Mouse (Mus musculus): ENCODE results near the gene Hps6. TPM values are rescaled to one million over a fixed set of nuclear protein-coding genes. Genes with fewer than 3 reads are reported as not detected.
"Not testable (repeated sequence)": the region's sequence is repeated elsewhere in the genome, so short reads cannot be mapped to it uniquely, and the experiment has no call there.

Gene Hps6
- 10.2 and 11.1 TPM in 2 replicates for polyA plus RNA-seq (2015; fragmentation: Nextera tagmentation; extraction: Ambion mirVana)

DNA sequence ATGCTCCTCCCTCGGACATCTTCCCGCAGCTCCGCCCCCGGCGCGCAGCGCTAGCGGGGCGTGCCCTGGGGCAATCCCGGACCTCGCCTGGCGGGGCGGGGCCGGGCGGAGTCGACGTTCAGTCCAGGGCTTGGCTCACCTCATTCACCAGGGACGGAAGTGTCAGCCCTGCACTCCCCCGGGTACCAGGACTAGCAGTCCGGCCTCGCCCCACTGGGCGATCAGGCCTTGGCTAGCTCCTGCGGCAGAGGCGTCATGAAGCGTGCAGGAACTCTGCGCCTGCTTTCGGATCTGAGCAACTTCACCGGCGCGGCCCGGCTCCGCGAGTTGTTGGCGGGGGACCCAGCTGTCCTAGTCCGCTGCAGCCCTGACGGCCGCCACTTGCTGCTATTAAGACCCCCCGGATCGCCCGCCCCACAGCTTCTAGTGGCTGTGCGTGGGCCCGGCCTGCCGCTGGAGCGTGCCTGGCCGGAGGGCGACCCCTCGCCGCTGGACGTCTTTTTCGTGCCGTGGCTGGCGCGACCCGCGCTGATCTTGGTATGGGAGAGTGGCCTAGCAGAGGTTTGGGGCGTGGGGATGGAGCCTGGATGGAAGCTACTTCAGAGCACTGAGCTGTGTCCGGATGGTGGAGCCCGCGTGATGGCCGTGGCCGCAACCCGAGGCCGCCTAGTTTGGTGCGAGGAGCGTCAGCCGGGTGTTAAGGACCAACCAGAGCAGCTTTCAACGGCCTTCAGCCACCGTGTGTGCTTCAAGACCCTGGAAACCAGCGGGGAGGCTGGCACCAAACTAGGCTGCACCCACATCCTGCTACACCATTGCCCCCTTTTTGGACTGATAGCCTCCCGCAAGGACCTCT lies at the start of gene Hps6:
Gene Hps6 (plus strand): TSS at position 138 of the 856 bp plus-strand sequence.
- Histone ChIP-seq H3K27ac (ENCODE audit: low read length) (peak within 1 kb of the TSS; percentile 70), H3K36me3 (ENCODE audit: control insufficient read depth, insufficient read depth, low read length) (peaks cover 3% of the 10 kb centered on the region; the same call in 1 of the 2 replicates), H3K4me1 (replicated peaks; ENCODE audit: control insufficient read depth, insufficient read depth, low read length) (peaks cover 10% of the 10 kb centered on the region), H3K9me3 (ENCODE audit: control insufficient read depth, low read length) (no peaks in the 10 kb centered on the region), H3K27me3 (ENCODE audit: control insufficient read depth, insufficient read depth, low read depth, low read length) (no peaks in the 10 kb centered on the region), H3K4me3 (ENCODE audit: low read length) (peak within 1 kb of the TSS; percentile 73), H3K9ac (ENCODE audit: low read length) (peak within 1 kb of the TSS; percentile 88), H3K4me2 (ENCODE audit: low read depth, low read length) (peak within 1 kb of the TSS; percentile 94)
- peak; percentile 94 for ATAC-seq (ENCODE audit: low read depth)
- 1% methylated on average over 70 of the region's 70 CpGs for WGBS

DNA sequence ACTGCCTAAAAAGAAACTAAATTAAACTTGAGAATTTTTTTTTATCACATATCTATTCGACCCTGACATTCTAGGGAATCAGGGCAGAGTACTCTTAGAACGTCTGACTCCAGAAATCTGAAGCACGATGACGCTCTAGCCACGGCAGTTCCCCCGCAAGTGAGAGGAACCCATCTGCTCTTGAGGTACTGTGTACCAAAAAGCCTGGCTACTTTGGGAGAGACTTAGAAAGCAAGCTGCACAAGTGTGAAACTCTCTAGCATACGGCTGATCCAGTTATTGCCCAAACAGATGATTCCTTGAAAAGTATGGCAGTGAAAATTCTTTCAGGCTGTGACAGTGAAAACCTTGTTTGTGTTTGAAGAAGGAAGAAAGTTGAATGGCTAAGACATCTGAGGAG lies 46.6 kb upstream of the Hps6 start:
- no peak overlapping the region for H3K4me3 ChIP-seq (ENCODE audit: low read length)
- 86% methylated on average over 7 of the region's 7 CpGs for WGBS
- no peak overlapping the region for H3K9ac ChIP-seq (ENCODE audit: low read length)
- no peaks in the 10 kb centered on the region for H3K27me3 ChIP-seq (ENCODE audit: control insufficient read depth, insufficient read depth, low read depth, low read length)
- peaks cover 6% of the 10 kb centered on the region for H3K36me3 ChIP-seq (ENCODE audit: control insufficient read depth, insufficient read depth, low read length)
- ATAC-seq (ENCODE audit: low read depth), result no peak
- no peak overlapping the region for H3K27ac ChIP-seq (ENCODE audit: low read length)
- H3K4me2 ChIP-seq (ENCODE audit: low read depth, low read length), result no peak overlapping the region
- H3K4me1 ChIP-seq (replicated peaks; ENCODE audit: control insufficient read depth, insufficient read depth, low read length), result no peaks in the 10 kb centered on the region
- H3K9me3 ChIP-seq (ENCODE audit: control insufficient read depth, low read length), result no peaks in the 10 kb centered on the region

DNA sequence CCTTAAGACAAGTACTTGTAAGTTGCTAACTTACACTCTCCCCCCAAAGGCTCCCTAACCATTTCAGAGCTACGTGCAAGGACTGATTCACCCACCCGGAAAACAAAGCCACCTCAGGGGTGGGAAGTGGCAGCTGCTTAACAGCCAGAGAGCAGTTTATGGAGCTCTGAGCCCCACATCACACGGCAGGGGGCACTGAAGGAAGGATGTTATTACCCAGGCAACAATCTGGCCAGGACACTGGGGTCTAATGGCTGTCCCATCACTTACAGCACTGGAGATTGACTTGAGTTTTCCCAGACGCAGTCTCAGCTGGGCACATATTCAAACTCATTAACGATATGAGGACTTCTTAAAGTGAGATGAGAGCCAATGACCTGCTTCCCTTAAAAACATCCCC lies 42.5 kb upstream of the Hps6 start:
- Histone ChIP-seq H3K4me1 (replicated peaks; ENCODE audit: control insufficient read depth, insufficient read depth, low read length) (no peaks in the 10 kb centered on the region), H3K4me2 (ENCODE audit: low read depth, low read length) (no peak overlapping the region), H3K36me3 (ENCODE audit: control insufficient read depth, insufficient read depth, low read length) (peaks cover 4% of the 10 kb centered on the region), H3K27me3 (ENCODE audit: control insufficient read depth, insufficient read depth, low read depth, low read length) (no peaks in the 10 kb centered on the region), H3K4me3 (ENCODE audit: low read length) (no peak overlapping the region), H3K27ac (ENCODE audit: low read length) (no peak overlapping the region), H3K9me3 (ENCODE audit: control insufficient read depth, low read length) (no peaks in the 10 kb centered on the region), H3K9ac (ENCODE audit: low read length) (no peak overlapping the region)
- ATAC-seq (ENCODE audit: low read depth), result no peak
- 45% methylated on average over 5 of the region's 5 CpGs for WGBS

DNA sequence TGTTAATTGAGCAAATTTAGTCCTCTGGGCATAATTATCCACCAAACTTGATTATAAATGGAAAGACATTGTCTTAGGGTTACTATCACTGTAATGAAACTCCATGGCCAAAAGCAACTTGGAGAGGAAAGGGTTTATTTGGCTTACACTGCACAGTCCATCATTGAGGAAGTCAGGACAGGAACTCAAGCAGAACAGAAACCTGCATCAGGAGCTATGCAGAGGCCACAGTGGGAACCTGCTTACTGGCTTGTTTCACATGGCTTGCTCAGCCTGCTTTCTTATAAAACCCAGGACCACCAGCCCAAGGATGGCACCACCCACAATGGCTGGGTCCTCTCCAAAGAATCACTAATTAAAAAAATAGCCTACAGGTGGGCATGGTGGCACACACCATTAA lies 18.9 kb upstream of the Hps6 start:
- H3K36me3 ChIP-seq (ENCODE audit: control insufficient read depth, insufficient read depth, low read length), result no peaks in the 10 kb centered on the region
- H3K27ac ChIP-seq (ENCODE audit: low read length), result no peak overlapping the region
- H3K9ac ChIP-seq (ENCODE audit: low read length), result no peak overlapping the region
- no peaks in the 10 kb centered on the region for H3K4me1 ChIP-seq (replicated peaks; ENCODE audit: control insufficient read depth, insufficient read depth, low read length)
- no peaks in the 10 kb centered on the region for H3K27me3 ChIP-seq (ENCODE audit: control insufficient read depth, insufficient read depth, low read depth, low read length)
- ATAC-seq (ENCODE audit: low read depth), result no peak
- H3K4me3 ChIP-seq (ENCODE audit: low read length), result no peak overlapping the region
- H3K4me2 ChIP-seq (ENCODE audit: low read depth, low read length), result no peak overlapping the region
- H3K9me3 ChIP-seq (ENCODE audit: control insufficient read depth, low read length), result no peaks in the 10 kb centered on the region

DNA sequence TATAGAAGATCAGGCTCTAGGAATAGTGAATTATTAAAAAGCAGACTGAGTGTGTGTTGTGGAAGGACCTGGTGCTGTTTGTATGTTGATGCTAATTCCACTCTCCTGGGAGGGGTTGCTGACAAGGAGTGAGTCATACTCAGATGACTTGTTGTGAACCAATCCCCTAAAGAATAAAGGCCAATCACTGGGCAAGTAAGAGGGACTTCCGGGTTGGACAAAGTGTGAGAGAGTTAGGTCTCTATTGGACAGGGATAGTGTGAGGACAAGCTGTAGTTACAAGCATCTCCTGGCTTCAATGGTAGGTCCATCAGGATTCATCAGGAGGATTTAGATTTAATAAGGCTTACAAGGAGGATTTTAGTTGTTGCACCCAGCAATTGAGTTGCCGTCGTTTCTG lies 15.1 kb upstream of the Hps6 start:
- 92% methylated on average over 3 of the region's 3 CpGs for WGBS
- no peaks in the 10 kb centered on the region for H3K4me1 ChIP-seq (replicated peaks; ENCODE audit: control insufficient read depth, insufficient read depth, low read length)
- H3K4me3 ChIP-seq (ENCODE audit: low read length), result no peak overlapping the region
- H3K9me3 ChIP-seq (ENCODE audit: control insufficient read depth, low read length), result no peaks in the 10 kb centered on the region
- no peak overlapping the region for H3K9ac ChIP-seq (ENCODE audit: low read length)
- ATAC-seq (ENCODE audit: low read depth), result no peak
- no peaks in the 10 kb centered on the region for H3K36me3 ChIP-seq (ENCODE audit: control insufficient read depth, insufficient read depth, low read length)
- no peaks in the 10 kb centered on the region for H3K27me3 ChIP-seq (ENCODE audit: control insufficient read depth, insufficient read depth, low read depth, low read length)
- H3K4me2 ChIP-seq (ENCODE audit: low read depth, low read length), result no peak overlapping the region
- H3K27ac ChIP-seq (ENCODE audit: low read length), result no peak overlapping the region

DNA sequence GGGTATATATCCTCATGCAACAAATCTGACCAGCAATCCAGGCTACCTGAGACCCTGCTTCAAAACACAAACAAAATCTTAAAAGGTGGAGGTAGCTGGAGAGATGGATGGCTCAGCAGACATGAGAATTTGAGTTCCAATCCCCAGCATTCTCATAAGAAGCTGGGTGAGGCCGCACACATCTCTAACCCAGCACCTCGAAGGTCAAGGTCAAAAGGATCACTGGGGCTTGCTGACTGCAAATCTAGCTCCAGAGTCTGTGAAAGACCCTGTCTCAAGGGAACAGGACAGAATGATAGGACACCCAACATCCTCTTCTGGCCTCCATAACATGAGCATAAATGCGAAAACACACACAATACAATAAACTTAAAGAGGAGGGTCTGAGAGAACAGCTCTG lies 12.1 kb upstream of the Hps6 start:
- Histone ChIP-seq H3K36me3 (ENCODE audit: control insufficient read depth, insufficient read depth, low read length) (peaks cover 8% of the 10 kb centered on the region), H3K9ac (ENCODE audit: low read length) (no peak overlapping the region), H3K4me3 (ENCODE audit: low read length) (no peak overlapping the region), H3K4me2 (ENCODE audit: low read depth, low read length) (no peak overlapping the region), H3K4me1 (replicated peaks; ENCODE audit: control insufficient read depth, insufficient read depth, low read length) (no peaks in the 10 kb centered on the region), H3K9me3 (ENCODE audit: control insufficient read depth, low read length) (peaks cover 6% of the 10 kb centered on the region), H3K27ac (ENCODE audit: low read length) (no peak overlapping the region), H3K27me3 (ENCODE audit: control insufficient read depth, insufficient read depth, low read depth, low read length) (no peaks in the 10 kb centered on the region)
- no peak for ATAC-seq (ENCODE audit: low read depth)
- 91% methylated on average over 3 of the region's 3 CpGs for WGBS

DNA sequence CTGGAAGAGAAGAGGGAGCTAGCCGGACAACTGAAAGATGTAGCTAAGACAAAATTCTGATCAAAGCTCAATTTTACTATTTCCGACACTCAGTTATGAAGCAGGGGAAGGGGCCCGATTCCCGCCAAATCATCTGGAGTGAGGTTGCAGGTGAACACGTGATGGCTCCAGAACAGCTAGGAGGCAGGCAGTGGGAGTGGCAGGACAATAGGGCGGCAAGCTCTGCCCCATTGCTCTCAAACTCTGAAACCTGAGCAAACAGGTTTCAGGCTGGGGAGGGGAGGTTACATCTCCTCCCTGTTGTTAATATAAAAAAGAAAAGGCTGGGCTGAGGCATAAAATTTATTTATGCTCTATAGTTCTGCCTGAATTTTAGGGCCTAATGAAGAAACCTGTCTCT lies 9.9 kb upstream of the Hps6 start:
- not testable (repeated sequence) for H3K9ac ChIP-seq (ENCODE audit: low read length); H3K27ac ChIP-seq (ENCODE audit: low read length); H3K4me2 ChIP-seq (ENCODE audit: low read depth, low read length); H3K4me1 ChIP-seq (replicated peaks; ENCODE audit: control insufficient read depth, insufficient read depth, low read length); H3K4me3 ChIP-seq (ENCODE audit: low read length); H3K9me3 ChIP-seq (ENCODE audit: control insufficient read depth, low read length); H3K36me3 ChIP-seq (ENCODE audit: control insufficient read depth, insufficient read depth, low read length); ATAC-seq (ENCODE audit: low read depth); H3K27me3 ChIP-seq (ENCODE audit: control insufficient read depth, insufficient read depth, low read depth, low read length)
- WGBS, result 81% methylated on average over 6 of the region's 6 CpGs

DNA sequence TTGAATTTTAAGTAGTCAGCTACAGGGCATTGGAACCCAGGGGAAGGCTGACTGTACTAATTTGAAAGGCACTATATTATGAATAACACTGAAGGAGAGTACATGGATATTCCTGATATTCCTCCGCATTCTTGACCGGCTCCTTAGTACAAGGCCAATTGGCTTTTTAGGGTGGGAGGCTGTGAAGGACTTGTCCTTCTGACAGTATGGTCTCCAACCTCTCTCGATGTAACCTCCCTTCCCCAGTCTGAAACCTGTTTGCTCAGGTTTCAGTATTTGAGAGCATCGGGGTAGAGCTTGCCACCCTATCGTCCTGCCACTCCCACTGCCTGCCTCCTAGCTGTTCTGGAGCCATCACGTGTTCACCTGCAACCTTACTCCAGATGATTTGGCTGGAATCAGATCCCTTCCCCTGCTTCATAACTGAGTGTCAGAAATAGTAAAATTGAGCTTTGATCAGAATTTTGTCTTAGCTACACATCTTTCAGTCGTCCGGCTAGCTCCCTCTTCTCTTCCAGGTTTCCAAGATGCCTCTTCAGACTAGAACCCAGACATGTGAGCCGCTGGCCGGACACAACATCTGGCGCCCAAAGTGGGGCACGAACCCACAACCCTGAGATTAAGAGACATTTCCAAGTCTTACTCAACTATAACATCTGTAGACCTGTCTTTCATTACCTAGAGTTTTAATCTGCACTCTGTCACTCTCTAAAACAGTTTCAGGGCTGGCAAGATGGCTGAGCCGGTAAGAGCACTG lies 9.1 kb upstream of the Hps6 start:
- Histone ChIP-seq H3K27ac (ENCODE audit: low read length) (no peak overlapping the region), H3K4me1 (replicated peaks; ENCODE audit: control insufficient read depth, insufficient read depth, low read length) (0 out of 2 replicates have a peak, but pooled peaks cover 2% of the 10 kb centered on the region), H3K4me3 (ENCODE audit: low read length) (no peak overlapping the region), H3K36me3 (ENCODE audit: control insufficient read depth, insufficient read depth, low read length) (peaks cover 8% of the 10 kb centered on the region), H3K9ac (ENCODE audit: low read length) (no peak overlapping the region), H3K4me2 (ENCODE audit: low read depth, low read length) (no peak overlapping the region), H3K9me3 (ENCODE audit: control insufficient read depth, low read length) (peaks cover 6% of the 10 kb centered on the region), H3K27me3 (ENCODE audit: control insufficient read depth, insufficient read depth, low read depth, low read length) (no peaks in the 10 kb centered on the region)
- ATAC-seq (ENCODE audit: low read depth), result no peak
- WGBS, result 93% methylated on average over 13 of the region's 13 CpGs

DNA sequence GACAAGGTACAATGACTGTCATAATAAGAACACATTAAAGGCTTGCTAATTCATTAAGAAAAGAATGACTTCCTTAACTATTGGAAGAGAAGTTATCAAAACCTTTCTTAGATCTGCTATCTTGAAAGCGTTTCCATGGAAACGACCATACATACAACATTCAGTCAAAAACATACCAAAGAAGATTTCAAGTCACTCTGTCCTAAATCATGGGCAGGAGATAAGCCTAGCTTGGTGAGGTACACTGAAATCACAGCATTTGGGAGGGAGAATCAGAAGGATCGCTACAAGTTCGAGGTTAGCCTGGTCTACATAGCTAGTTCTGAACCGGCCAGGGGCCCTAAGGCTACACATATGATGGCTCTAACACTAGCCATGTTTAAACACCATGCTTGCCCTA lies 5.9 kb upstream of the Hps6 start:
- Histone ChIP-seq H3K27me3 (ENCODE audit: control insufficient read depth, insufficient read depth, low read depth, low read length) (no peaks in the 10 kb centered on the region), H3K4me1 (replicated peaks; ENCODE audit: control insufficient read depth, insufficient read depth, low read length) (0 out of 2 replicates have a peak, but pooled peaks cover 2% of the 10 kb centered on the region), H3K9ac (ENCODE audit: low read length) (peak overlapping the region; percentile 94), H3K27ac (ENCODE audit: low read length) (peak overlapping the region; percentile 93; the same call in 1 of the 2 replicates), H3K9me3 (ENCODE audit: control insufficient read depth, low read length) (peaks cover 6% of the 10 kb centered on the region), H3K36me3 (ENCODE audit: control insufficient read depth, insufficient read depth, low read length) (peaks cover 8% of the 10 kb centered on the region), H3K4me3 (ENCODE audit: low read length) (peak overlapping the region; percentile 83), H3K4me2 (ENCODE audit: low read depth, low read length) (peak overlapping the region; percentile 66)
- ATAC-seq (ENCODE audit: low read depth), result no peak
- 56% methylated on average over 5 of the region's 5 CpGs for WGBS

Measured in lung, embryonic 16.5 days (tissue).